Mouse (Mus musculus): ENCODE results near the gene Gm20388. TPM values are rescaled to one million over a fixed set of nuclear protein-coding genes. Genes with fewer than 3 reads are reported as not detected.

Gm20388 gene
- polyA plus RNA-seq, 1 experiment from 2014 or later: not detected

GRCm38 (mm10) chr8:120511737-120512136, 601.1 kb downstream of the Gm20388 start:
- no peak for ATAC-seq (ENCODE audit: low FRiP score)
- peak overlapping the region; percentile 9 for H3K9ac ChIP-seq

DNA sequence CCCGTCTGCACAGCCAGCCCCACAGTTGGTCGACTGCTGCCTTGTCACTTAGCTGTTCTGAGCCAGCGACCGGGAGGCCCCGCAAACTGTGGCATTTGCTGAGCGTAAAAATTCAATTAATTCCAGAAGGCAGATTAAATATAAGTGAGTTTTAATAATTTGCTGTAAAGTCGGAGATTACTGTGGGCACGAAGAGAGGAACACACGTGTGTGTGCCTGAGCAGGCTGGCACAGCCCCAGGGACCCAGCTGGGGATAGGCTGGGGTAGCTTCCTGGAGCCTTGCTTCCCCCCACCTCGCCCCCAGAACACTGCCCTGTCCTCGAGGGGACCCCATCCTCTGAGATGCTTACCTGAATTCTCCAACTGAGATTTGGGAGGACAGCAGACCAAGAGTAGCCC, 601.7 kb downstream of the Gm20388 start:
- WGBS: 17% methylated on average over 11 of the region's 11 CpGs
- Histone ChIP-seq H3K9ac (peak overlapping the region; percentile 9; the same call in 1 of the 2 replicates), H3K4me2 (replicated peaks) (no peak overlapping the region; the same call in 1 of the 2 replicates)

More at GRCm38 (mm10) chr8:120511737-120512136, 601.1 kb downstream of the Gm20388 start:
- 20% methylated on average over 8 of the region's 8 CpGs for WGBS
- Histone ChIP-seq H3K9me3 (ENCODE audit: control insufficient read depth, low read length) (no peaks in the 10 kb centered on the region), H3K4me2 (replicated peaks) (0 out of 2 replicates have a peak overlapping the region, but pooled peaks have one; percentile 5), H3K36me3 (replicated peaks; ENCODE audit: control insufficient read depth, insufficient read depth) (no peaks in the 10 kb centered on the region), H3K4me3 (replicated peaks; ENCODE audit: low read length) (no peak overlapping the region), H3K27me3 (ENCODE audit: control insufficient read depth, insufficient read depth, low read length) (no peaks in the 10 kb centered on the region), H3K4me1 (replicated peaks; ENCODE audit: control insufficient read depth, insufficient read depth, low read length) (peaks cover 83% of the 10 kb centered on the region), H3K27ac (peak overlapping the region; percentile 86; the same call in 1 of the 2 replicates)
- DNase-seq (ENCODE audit: low spot score): no peak

DNA sequence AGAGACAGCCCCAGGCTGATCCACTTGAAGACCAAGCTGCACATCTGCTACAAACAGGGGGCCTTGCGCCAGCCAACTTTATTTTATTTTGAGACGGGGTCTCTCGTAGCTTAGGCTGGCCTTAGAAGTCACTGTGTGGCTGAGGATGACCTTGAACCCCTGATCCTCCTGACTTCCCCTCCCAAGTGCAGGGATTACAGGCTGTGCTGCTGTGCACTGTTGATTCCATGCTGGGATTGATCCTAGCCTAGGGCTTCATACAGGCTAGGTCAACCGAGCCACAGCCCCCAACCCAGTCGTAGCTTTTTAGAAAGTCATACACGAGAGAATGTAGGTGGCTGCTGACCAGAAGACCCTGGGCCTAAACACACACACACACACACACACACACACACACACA, 602.5 kb downstream of the Gm20388 start:
- Histone ChIP-seq H3K4me2 (replicated peaks) (peak overlapping the region; percentile 31), H3K9me3 (ENCODE audit: control insufficient read depth, low read length) (no peaks in the 10 kb centered on the region), H3K9ac (peak overlapping the region; percentile 50; the same call in 1 of the 2 replicates), H3K27ac (peak overlapping the region; percentile 86), H3K27me3 (ENCODE audit: control insufficient read depth, insufficient read depth, low read length) (no peaks in the 10 kb centered on the region), H3K36me3 (replicated peaks; ENCODE audit: control insufficient read depth, insufficient read depth) (no peaks in the 10 kb centered on the region), H3K4me3 (replicated peaks; ENCODE audit: low read length) (no peak overlapping the region), H3K4me1 (replicated peaks; ENCODE audit: control insufficient read depth, insufficient read depth, low read length) (peaks cover 84% of the 10 kb centered on the region)
- ATAC-seq (ENCODE audit: low FRiP score) (no peak), DNase-seq (ENCODE audit: low spot score) (no peak)
- 26% methylated on average over 6 of the region's 6 CpGs for WGBS

More for the DNA sequence above, 601.7 kb downstream of the Gm20388 start:
- ATAC-seq (ENCODE audit: low FRiP score) (no peak), DNase-seq (ENCODE audit: low spot score) (no peak)
- Histone ChIP-seq H3K27me3 (ENCODE audit: control insufficient read depth, insufficient read depth, low read length) (no peaks in the 10 kb centered on the region), H3K9me3 (ENCODE audit: control insufficient read depth, low read length) (no peaks in the 10 kb centered on the region), H3K4me1 (replicated peaks; ENCODE audit: control insufficient read depth, insufficient read depth, low read length) (peaks cover 84% of the 10 kb centered on the region), H3K27ac (peak overlapping the region; percentile 86), H3K4me3 (replicated peaks; ENCODE audit: low read length) (no peak overlapping the region), H3K36me3 (replicated peaks; ENCODE audit: control insufficient read depth, insufficient read depth) (no peaks in the 10 kb centered on the region)

DNA sequence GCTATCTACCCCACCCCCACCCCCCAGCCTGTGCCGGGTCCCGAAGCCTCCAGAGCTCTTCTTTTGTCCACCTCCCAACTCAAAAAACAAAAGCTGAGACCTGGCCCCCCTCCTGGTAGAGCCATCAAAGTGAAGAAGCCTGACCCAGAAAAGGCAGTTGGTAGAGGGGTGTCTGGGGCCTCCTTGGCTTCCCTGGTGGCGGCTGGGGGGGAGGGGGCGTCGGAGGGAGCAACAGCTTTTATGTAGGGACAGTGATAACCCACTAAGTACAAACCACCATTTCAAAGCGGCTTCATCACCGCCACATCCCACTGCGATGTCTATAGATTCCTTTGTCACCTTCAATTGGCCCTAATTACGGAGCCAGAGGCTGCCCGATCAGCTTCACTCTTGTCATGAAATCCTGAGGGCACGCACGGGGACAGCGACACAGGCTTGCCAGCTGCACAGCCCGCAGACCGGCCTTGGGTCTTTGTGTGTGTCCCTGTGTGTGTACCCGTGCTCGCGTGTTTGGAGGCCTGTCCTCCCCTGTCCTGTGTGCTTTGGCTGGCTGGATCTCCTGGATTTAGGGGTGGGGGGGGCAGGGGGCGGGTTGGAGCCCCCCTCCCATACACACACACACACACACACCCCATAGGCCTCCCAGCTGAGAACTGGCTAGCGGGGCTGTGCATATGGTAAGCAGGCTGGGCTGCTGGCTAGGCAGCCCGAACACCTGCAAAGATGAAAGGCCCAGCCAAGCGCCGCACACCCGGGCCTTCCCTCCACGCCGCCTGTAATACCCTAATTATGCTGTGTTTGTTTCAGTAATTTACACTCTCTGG, 603.2 kb downstream of the Gm20388 start:
- H3K9me3 ChIP-seq (ENCODE audit: control insufficient read depth, low read length): no peaks in the 10 kb centered on the region
- H3K36me3 ChIP-seq (replicated peaks; ENCODE audit: control insufficient read depth, insufficient read depth): no peaks in the 10 kb centered on the region
- H3K4me1 ChIP-seq (replicated peaks; ENCODE audit: control insufficient read depth, insufficient read depth, low read length): peaks cover 84% of the 10 kb centered on the region
- no peak overlapping the region for H3K4me3 ChIP-seq (replicated peaks; ENCODE audit: low read length)
- WGBS: 5% methylated on average over 26 of the region's 26 CpGs
- H3K9ac ChIP-seq: peak overlapping the region; percentile 50
- ATAC-seq (ENCODE audit: low FRiP score): peak; percentile 49
- peak overlapping the region; percentile 86 for H3K27ac ChIP-seq
- H3K4me2 ChIP-seq (replicated peaks): peak overlapping the region; percentile 31
- no peaks in the 10 kb centered on the region for H3K27me3 ChIP-seq (ENCODE audit: control insufficient read depth, insufficient read depth, low read length)
- DNase-seq (ENCODE audit: low spot score): no peak

DNA sequence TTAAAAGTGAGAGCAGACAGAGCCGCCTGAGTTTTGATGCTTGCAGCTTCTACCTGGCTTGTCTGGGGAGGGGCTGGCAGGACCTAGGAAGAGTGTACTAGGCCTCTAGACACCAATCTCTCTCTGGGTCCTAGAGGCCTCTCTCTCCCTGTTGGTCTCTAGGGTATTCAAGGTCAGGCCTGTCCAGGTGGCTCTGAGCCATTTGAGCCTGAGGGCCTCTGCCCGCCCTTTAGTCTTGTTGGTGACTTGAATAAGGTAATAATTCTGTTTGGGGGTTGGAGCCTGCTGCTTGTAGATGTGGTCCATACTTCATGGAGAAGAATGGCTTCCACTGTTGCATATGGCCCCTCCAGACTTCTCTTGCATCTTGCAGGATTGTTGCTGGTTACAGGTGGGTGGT, 604.6 kb downstream of the Gm20388 start:
- Histone ChIP-seq H3K9me3 (ENCODE audit: control insufficient read depth, low read length) (no peaks in the 10 kb centered on the region), H3K9ac (no peak overlapping the region), H3K36me3 (replicated peaks; ENCODE audit: control insufficient read depth, insufficient read depth) (no peaks in the 10 kb centered on the region), H3K27me3 (ENCODE audit: control insufficient read depth, insufficient read depth, low read length) (no peaks in the 10 kb centered on the region), H3K27ac (no peak overlapping the region), H3K4me2 (replicated peaks) (no peak overlapping the region), H3K4me1 (replicated peaks; ENCODE audit: control insufficient read depth, insufficient read depth, low read length) (peaks cover 80% of the 10 kb centered on the region), H3K4me3 (replicated peaks; ENCODE audit: low read length) (no peak overlapping the region)
- ATAC-seq (ENCODE audit: low FRiP score) (no peak), DNase-seq (ENCODE audit: low spot score) (no peak)
- 91% methylated on average over 2 of the region's 2 CpGs for WGBS

- H3K4me1 ChIP-seq (replicated peaks; ENCODE audit: control insufficient read depth, insufficient read depth, low read length): peaks cover 80% of the 10 kb centered on the region
- H3K27me3 ChIP-seq (ENCODE audit: control insufficient read depth, insufficient read depth, low read length): no peaks in the 10 kb centered on the region
- no peak overlapping the region for H3K9ac ChIP-seq
- no peak for DNase-seq (ENCODE audit: low spot score)
- H3K4me2 ChIP-seq (replicated peaks): no peak overlapping the region
- H3K27ac ChIP-seq: no peak overlapping the region
- no peak for ATAC-seq (ENCODE audit: low FRiP score)
- 84% methylated on average over 6 of the region's 6 CpGs for WGBS
- no peaks in the 10 kb centered on the region for H3K36me3 ChIP-seq (replicated peaks; ENCODE audit: control insufficient read depth, insufficient read depth)
- H3K9me3 ChIP-seq (ENCODE audit: control insufficient read depth, low read length): no peaks in the 10 kb centered on the region
- no peak overlapping the region for H3K4me3 ChIP-seq (replicated peaks; ENCODE audit: low read length)
Measured at GRCm38 (mm10) chr8:120515650-120516049, 605.0 kb downstream of the Gm20388 start.

GRCm38 (mm10) chr8:120516182-120516755, 605.6 kb downstream of the Gm20388 start:
- Histone ChIP-seq H3K4me2 (replicated peaks) (no peak overlapping the region; the same call in 1 of the 2 replicates), H3K4me1 (replicated peaks; ENCODE audit: control insufficient read depth, insufficient read depth, low read length) (peaks cover 80% of the 10 kb centered on the region), H3K36me3 (replicated peaks; ENCODE audit: control insufficient read depth, insufficient read depth) (no peaks in the 10 kb centered on the region), H3K27ac (peak overlapping the region; percentile 28; the same call in 1 of the 2 replicates), H3K4me3 (replicated peaks; ENCODE audit: low read length) (no peak overlapping the region), H3K9ac (no peak overlapping the region), H3K27me3 (ENCODE audit: control insufficient read depth, insufficient read depth, low read length) (no peaks in the 10 kb centered on the region), H3K9me3 (ENCODE audit: control insufficient read depth, low read length) (no peaks in the 10 kb centered on the region)
- ATAC-seq (ENCODE audit: low FRiP score) (no peak), DNase-seq (ENCODE audit: low spot score) (no peak)
- WGBS: 13% methylated on average over 12 of the region's 12 CpGs

DNA sequence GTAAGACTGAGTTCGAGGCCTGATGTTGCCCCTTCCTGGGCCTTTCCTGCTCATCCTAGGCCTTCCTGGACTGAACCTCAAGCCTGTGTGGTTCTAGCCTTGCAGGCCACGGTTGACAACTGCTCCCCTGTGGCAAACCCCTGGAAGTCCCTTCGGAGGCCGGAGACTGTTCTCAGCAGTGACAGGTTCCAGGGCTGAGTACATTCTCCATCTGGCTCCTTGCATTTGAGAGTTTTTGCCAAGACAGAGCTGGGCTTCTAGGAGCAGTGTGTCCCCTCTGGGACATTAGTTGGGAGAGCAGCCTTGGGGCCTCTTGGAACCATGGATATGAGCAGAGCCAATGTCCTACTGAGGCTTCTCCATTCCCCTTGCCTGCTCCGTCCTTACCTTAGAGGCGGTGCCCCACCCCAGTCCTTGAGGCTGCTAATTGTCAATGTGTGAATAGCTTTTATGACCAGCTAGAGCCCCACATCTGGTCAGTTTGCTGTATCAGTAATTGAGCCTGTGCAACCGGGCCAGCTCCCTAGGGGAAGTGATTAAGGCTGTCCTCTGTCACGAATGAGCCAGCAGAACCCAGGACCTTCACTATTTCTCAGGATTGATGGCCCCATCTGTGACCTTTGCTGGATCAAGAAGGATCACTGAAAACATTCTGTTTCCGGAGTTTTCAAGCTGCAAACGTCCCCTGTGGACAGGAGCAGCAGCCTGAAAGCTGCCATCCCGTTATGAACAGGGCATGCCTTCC, 607.2 kb downstream of the Gm20388 start:
- H3K4me1 ChIP-seq (replicated peaks; ENCODE audit: control insufficient read depth, insufficient read depth, low read length): peaks cover 76% of the 10 kb centered on the region

More for the DNA sequence above, 607.2 kb downstream of the Gm20388 start:
- Histone ChIP-seq H3K9ac (peak overlapping the region; percentile 4; the same call in 1 of the 2 replicates), H3K4me3 (replicated peaks; ENCODE audit: low read length) (no peak overlapping the region), H3K27ac (peak overlapping the region; percentile 16; the same call in 1 of the 2 replicates), H3K36me3 (replicated peaks; ENCODE audit: control insufficient read depth, insufficient read depth) (no peaks in the 10 kb centered on the region), H3K27me3 (ENCODE audit: control insufficient read depth, insufficient read depth, low read length) (no peaks in the 10 kb centered on the region), H3K9me3 (ENCODE audit: control insufficient read depth, low read length) (no peaks in the 10 kb centered on the region), H3K4me2 (replicated peaks) (no peak overlapping the region)
- no peak for DNase-seq (ENCODE audit: low spot score)
- 31% methylated on average over 11 of the region's 11 CpGs for WGBS
- ATAC-seq (ENCODE audit: low FRiP score): no peak
